Mouse (Mus musculus) spleen, postnatal 4 days (tissue): ENCODE measurements at regions not wholly inside any gene's neighbourhood (a gene's known extent, or its start where the extent isn't known, plus 50 kb on each side); places are given as distances from the start of the nearest gene placed in this dataset.

ENCODE experiments used
- DNase-seq, 2 experiments: peaks; one replicate each; pipeline ENCODE4 v3.0.0; 2022; ENCODE audit warnings: low spot score in 2 of 2

DNA sequence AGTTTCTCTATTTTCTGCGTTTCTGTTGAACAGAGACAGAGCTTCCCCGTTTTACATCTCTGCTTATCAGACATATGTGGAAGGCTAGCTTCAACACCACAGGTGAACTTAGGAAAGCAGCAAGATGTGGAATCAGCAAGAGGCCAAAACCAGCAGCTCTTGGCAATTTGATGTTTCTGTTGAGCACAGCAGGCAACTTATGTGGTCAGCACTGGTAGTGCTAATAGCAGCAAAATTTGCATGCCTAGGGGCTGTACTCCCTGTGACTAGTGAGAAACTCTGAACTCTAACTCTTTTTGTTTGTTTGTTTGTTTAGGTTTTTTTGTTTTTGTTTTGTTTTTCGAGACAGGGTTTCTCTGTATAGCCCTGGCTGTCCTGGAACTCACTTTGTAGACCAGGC lies 289.5 kb upstream of the Tet2 start:
- DNase-seq, result no peak

DNA sequence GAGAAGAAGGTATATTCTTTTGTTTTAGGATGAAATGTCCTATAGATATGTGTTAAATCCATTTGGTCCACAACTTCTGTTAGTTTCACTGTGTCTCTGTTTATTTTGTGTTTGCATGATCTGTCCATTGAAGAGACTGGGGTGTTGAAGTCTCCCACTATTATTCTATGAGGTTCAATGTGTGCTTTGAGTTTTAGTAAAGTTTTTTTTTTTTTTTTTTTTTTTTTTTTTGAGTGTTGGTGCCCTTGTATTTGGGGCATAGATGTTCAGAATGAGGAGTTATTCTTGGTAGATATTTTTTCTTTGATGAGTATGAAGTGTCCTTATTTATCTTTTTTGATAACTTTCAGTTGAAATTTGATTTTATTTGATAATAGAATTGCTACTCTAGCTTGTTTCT lies 301.4 kb upstream of the Tet2 start:
- no peak for DNase-seq

DNA sequence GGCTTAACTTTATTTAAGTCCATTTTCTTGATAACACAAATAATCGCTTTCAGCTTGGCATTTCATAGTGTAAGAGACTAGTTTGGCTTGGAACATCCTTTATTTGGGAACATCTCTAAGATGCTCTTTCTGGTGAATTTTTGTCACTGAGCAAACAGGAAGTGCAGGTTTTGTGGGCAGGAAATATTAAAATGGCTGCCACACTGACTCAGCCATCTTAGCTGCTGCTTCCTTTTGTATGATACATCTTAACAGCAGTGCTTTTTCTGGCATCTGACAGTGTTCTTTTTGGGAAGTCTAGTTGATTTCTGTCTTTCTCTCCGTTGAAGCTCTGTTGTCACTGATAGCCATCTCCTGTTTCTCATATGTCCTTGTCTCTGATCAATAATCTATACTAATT lies 329.4 kb upstream of the Tet2 start:
- DNase-seq, result no peak

DNA sequence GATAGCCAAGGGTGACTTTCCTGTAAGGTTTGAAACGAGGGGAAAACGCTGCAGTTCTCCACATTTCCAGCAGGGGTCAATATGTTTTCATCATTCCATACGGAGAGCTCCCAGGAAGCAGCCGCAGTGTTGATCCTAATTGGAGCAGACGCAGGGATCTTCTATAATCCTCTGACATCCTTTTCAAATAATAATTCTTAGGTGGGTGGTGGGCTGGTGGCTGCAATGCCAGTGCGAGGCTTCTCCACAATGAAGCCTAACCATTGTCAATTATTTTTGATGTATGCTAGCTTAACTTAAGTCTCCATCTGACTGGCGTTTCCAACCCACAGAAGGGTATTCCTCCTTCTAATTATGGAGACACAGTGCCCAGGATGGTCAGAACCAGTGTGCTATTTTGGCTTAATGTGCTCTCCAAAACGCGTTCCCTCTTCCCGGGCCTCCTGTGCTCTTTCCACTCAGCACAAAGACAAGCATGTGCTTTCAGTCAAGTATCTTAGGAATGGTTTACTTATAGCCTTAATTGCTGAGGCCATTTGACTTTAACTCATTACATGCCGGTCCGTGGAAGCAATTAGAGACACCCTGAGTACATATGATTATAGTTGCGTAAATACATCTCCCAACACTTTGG lies 331.6 kb upstream of the Tet2 start:
- DNase-seq, result no peak

DNA sequence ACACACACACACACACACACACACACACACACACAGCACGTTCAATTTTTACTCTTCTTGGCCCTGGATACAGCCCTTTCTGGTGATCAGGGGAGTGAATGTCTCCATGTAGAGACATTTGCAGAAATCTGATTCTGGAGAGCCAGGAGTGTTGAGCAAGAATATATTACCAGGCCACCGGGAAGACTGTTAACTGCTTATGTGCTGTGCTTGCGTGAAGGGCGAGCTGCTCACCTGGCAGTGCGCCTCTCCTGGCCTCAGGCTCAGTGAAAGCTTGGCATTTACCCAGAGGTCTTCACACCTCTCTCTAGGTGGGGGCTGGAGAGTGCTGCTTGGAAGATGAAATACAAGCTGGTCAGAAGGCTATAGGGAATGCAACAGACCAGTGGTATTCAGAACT lies 332.4 kb upstream of the Tet2 start:
- DNase-seq, result no peak

DNA sequence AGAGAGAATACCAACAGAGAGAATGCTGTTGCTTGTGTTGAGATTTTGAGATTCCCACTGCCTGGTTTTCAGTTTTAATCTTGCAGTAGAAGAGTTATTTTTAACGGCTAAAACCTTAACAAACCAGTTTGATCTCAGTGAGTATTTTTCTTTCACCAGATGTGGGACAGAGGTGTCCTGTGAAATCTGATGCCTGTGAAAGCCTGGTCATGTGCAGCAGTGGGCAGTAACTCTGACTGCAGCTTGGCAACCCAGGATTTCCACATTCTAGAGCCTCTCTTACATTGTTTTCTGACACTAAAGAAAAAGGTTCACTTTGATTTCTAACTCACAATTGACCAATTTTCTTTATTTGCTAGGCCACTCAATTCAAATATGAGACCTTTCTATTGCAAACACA lies 335.7 kb upstream of the Tet2 start:
- DNase-seq, result no peak

DNA sequence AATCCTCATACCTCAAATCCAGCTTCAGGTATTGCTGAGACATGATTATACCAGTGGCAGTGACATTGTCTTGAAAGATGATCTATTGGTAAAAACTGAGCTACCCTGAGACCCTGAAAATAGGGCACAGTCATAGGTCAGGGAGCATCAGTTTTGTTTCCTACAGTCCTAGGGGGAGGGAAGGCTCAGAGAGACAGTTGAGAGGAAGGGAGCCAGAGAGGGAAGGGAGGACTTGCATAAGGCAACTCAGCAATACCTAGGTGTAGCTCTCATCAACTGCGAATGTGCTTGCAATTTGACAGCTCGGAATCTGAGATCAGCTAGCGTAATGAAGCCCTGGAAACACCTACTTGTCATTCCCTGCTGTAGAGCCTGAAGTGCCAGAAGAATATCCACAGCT lies 334.4 kb upstream of the Cxxc4 start:
- DNase-seq, result no peak

DNA sequence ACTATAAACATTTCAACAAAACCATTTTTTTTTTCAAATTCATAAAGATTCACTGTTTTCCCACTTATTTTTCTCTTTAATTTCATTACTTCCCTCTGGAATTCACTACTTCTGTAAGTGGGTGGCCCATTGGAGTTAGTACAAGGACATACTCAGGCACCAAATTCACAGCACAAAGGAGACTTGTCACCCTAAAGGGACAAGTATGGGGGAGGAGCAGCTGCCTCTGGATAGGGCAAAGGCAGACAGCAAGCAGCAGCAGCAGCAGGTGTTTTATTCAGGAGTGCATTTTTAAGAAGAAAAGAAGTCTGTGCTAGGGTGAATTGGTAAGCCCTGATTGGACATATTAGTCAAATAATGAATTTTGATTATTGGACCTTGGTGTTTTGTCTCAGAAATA lies 314.1 kb upstream of the Cxxc4 start:
- DNase-seq, result no peak

DNA sequence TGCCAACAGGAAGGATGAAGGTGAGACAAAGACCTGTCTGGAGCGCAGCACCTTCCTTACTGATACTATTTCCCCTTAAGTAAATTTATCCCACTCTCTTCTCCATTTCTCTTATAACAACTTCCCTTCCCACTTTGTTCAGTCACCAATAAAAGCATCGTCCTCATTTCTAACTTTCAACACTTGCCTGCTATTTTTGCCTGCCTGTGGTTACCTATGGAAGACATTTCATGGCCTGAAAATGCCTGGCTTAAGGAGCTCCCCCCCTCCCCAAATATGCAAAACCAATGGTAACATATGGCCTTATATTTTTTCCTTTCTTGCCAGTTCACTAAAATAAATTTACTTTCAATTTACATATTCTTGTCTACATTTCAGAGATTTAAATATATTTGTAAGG lies 271.0 kb upstream of the Cxxc4 start:
- DNase-seq, result no peak

DNA sequence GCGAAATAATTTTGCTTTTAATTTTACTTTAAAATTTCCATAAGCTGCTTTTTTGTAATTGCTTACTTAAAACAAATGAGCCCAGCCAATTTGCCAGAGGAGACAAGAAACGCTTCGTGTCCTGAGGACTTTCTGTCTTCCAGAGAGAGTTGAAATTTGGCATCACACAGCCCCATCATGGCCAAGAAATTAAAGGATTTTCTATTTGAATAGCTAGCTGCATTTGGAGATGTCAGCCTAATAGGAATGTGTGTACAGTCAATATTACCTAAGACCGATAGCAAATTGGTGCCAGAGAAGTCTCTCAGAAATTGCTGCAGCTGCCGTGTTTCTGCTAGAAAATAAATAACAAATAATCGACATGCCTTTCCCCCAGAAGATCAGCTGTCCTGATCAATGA lies 268.1 kb upstream of the Cxxc4 start:
- DNase-seq, result no peak

DNA sequence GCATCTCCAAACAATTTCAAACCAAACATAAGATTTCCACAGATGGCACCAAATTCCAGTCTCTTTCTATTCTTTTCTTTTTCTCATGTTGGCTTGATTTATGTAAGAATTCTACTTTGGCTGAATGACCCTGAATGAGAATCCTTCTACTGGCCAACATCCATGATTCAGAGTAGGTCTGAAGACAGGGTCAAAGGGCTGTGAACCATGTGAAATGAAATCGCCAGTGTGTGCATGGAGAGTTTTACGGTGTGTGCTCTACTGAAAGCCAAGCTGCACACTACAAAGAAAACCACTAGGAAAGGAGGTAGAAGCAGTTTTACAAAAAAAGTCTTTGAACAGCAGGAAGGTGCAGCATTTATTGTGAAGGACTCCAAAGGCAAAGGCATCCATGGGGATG lies 263.5 kb upstream of the Cxxc4 start:
- no peak for DNase-seq

DNA sequence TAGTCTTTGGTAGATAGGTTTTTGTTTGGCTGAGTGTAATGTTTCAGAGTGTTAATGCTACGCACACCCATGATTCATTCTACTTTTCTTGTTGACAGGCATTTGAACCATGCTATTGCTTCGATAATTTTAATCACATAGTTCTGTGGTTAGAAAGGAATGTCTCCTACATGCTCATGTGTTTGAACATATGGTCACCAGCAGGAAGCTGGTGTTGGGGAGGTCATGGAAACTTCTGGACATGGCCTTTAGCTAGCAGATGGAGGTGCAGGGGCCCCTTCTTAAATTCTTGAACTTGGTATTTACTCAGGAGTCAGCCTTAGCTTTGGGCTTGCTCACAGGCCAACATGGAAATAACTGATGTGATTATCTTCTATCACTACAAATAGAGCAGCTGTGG lies 248.6 kb upstream of the Cxxc4 start:
- no peak for DNase-seq

DNA sequence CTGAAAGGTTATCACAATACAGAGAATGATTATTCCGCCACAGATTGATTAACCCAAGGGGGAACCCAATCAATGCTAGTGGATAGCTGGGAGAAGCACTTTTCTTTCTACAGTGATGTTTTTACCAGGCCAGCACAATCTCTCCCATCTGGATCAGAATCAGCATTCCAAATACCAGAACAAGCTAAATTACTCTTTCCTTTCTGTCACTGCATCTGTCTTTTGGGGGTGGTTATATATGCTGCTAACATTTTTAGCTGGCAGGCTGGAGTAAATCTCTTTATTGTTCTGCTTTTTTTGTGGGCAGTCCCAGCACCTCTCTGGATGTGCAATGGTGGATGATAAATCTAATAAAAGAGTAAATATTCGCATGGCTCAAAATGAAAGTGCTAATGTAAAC lies 242.3 kb upstream of the Cxxc4 start:
- DNase-seq, result no peak

DNA sequence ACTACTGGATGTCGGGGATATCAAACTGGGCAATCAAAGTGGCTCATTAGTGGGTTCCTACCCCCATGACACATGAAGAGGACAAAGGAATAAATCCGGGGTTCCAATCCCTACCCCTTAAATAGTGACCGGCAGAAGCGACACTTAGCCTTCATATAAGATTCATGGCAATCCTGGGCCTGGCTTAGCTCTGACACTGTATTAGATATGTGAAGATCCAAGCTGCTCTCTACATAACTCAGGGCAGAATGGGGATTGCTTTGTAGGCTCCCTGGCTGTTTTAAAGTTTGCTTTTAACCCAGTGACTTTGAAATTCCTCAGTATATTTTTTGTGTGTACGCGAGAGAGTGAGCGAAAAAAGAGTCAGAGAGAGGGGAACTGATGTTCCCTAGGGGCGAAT lies 236.3 kb upstream of the Cxxc4 start:
- DNase-seq, result no peak

DNA sequence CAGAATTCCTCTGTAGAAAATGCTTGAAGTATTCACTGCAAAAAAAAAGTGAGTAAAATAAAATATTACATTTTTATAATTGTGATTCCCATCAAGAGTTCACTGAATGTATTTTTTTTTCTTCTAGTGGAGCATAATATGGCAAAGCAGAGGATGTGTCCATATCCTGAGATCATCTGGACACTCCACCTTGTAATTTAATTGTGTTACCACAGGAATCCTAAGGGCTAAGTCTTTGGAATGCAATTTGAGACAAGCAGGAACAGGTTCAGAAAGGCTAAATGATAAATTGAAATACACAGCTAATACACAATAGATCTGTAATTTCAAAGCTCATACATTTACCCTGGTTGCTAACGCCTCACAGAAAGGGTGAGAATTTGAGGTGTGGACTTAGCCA lies 235.7 kb upstream of the Cxxc4 start:
- no peak for DNase-seq

DNA sequence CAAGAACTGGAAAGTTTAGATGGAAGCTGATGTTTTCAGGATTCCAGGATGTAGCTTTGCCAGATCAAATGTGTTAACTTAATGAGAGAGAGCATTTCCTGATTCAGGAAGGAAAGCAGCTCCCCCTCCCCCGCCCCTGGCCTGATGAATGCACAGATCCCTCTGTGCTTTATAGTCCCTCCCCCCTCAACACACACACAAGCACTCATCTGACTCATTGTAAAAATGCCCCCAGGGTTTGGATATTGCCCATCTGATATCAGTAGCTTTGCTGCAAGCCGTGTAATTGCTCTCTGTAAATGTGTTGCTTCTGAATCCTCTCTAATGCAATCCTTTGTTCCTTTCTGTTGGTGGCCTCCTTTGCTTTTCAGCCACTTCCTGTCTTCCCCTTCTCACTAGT lies 221.5 kb upstream of the Cxxc4 start:
- no peak for DNase-seq

DNA sequence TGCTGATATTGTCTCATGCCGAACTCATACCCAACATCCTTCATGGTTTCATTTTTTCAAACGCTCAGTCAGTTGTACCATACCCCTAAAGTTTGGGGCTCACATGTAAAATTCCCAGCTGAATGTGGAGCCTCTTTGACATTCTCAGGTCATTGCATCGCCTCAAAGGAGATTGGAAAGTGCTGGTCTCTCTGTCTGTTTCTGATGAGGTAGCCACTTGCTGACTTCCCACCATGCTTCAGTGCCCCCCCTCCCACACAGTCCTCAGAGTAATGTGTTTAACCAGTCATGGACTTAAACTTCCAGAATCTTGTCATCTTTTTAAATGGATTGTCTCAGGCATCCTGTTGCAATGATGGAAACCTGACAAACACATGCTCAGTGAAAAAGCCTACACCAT lies 220.9 kb upstream of the Cxxc4 start:
- no peak for DNase-seq

DNA sequence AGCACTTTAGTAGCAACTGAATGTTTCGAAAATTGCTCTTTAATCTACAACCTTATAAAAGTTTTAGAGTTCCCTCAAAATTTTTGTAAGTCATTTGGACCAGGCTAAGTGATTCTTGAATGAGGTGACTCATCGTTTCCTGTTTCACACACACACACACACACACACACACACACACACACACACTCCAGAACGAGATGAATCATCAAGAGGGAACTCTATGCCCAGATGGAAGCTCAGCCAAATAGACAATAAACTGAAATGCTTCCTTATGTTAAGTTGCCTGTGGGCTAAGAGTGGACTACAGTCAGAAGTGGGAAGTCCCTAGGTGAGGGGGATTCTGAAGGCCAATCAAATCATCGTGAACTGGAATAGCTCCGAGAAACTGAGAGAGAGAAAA lies 202.4 kb upstream of the Cxxc4 start:
- no peak for DNase-seq

DNA sequence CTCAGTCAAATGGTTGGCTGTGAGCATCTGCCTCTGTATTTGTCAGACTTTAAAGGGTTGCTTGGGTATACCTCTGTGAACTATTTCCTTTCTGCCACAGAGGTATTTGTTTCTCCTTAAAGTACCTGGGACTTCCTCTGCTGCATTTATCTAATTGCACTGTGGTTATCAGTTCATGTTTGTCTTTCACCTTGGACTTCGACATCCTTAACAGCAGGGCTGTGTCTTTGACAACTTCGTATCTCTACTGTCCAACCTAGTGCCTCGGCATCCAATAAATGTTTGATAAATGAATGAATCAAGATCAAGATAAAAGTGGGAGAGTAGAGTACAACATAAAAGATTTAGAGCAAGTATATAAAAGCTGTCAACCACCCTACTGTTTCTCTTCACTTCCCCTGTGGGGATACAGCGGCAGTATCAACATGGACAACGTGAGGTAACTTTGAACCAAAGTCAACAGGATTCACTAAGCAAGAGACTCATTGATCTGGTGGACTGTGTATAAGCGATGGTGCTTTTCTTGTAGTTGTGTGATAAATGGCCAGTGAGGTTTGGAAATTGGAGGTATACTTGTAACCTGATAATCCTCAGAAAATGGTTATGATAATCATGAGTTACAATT lies 199.9 kb upstream of the Cxxc4 start:
- no peak for DNase-seq

DNA sequence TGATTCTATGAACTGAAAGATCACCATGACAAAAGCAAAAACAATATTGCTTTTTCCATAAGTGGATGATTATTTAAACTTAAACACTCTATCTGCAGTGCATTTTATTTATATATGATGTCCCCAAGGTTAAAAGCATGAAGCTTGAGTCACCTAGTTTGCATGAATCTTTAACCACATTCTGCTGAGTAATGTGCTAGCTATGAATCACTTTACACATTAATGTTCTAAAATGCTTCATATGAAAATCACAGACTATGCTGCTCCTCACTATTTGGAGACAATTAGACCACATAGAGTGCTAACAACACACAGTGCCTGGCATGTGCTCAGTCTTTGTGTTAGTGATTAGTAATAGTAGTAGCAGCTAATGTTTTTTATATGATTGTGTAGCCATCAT lies 185.6 kb upstream of the Cxxc4 start:
- DNase-seq, result no peak

DNA sequence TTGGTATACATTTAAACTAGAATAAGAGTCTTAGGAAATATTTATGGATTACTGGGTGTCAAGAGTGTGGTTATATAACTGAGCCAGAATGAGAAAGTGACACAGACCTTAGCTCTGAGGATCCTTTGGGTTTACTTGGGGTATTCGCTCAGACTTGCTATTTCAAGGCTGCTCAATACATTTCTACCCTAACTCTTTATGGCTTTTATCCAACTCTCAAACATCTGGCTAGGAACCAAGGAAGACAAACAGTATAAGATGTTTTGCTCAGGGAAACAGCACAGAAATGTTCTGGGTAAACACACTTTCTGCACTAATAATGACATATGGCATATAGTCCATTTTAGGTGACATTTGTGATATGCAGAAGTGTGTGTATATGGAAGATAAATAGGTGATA lies 153.8 kb upstream of the Cxxc4 start:
- DNase-seq, result no peak

DNA sequence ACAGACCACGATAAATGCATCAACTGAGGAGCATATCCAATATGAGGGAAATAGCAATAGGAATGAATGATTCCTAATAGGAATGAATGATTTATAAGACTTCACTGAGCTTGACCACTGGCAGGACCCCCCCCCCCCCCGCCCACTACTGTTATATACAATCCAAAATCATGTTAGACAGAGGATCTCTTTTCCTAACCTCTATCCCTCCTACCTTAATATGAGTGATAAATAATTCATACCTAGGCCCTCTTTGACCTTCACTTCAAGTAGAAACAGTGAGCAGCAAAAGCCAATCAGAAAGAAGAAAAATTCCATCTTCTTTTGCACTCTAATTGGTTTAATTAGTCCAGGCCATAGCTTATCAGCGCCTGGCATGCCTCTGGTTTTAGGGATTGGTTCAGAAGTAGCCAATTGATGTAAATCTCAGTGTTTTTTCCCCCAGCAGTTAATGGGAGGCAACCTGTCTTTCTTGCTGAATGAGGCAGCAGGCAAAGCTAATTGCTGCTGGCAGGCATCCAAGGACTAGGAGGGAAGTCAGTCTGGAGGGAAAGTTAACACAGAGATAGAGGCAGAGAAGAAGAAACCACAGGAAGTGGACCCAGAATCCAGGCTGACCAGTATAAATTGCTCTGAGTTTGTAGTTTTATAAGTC lies 136.7 kb upstream of the Cxxc4 start:
- DNase-seq, result no peak

DNA sequence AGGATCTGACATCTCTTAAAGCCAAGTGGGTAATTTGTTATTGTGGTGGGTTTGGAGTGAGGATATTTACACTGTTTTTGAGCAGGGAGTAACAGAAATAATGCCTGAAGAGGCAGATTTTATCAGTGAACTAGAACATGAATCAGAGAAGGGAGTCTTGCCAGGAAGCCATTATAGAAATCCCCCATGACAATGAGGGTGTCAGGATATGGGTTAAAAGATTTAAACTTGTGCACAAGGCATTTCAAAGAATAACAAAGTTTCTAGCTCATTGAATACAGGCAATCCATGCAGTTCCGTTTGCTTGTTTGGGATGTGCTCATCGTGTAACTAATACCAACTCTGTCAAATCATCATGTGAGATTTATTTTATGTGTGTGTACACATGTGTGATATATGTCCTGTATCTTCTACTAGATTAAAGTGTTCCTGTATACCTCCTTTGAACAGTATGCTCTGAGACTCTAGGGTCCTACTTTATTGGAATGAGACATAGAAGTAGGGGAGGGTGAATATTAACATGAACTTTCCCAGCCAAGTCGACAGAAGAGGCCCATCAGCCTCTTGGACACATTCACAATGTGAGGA lies 134.0 kb upstream of the Cxxc4 start:
- DNase-seq, result no peak
